Mouse (Mus musculus) kidney, adult 2 months (tissue): ENCODE measurements around the gene Ptprn2.

Experiments used
- CTCF ChIP-seq: fragments of 200-500 bp; conservative IDR thresholded peaks from 2 replicates; pipeline ENCODE4 v1.5.1; 2011; ENCODE audit warnings: low read depth, mild to moderate bottlenecking, control low read depth, low read length, moderate library complexity, mixed read lengths; ENCODE audit not compliant: insufficient read depth, insufficient read length
- POLR2A ChIP-seq: fragments of 200-500 bp; IDR thresholded peaks from one replicate; pipeline ENCODE4 v1.6.1; 2011; ENCODE audit warnings: low read depth, low read length, control low read depth

GRCm38 (mm10) chr12:116772081-116772566, 286.6 kb downstream of the Ptprn2 start:
- TF ChIP-seq CTCF (no peak), POLR2A (no peak)
